Mouse (Mus musculus) fat pad, adult 2 months (tissue): ENCODE data around the gene Ppard.

Experiments used
- DNase-seq: peaks from one replicate; pipeline ENCODE4 v3.0.0-alpha.2; 2011; ENCODE audit warnings: low read depth, low spot score; ENCODE audit errors: extremely low read depth

Gene Ppard

DNA sequence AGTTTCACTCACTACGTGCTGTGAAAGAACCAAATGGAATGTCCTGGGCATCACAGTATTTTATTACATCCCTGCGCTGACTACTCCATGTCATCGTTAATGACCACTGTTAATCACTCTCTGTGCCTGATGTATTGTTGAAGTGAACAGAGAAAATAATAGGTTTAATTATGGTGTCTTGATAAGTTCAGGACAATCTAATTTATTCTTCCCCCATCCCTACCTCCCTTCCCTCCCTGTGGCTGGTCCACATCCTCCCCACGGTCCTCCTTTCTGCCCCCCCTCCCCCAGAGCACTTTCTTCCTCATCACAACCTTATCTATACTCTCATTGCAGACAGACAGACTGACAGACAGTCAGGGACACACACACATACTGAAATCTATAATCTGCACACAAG, 22.3 kb downstream of the Ppard start:
- no peak for DNase-seq

DNA sequence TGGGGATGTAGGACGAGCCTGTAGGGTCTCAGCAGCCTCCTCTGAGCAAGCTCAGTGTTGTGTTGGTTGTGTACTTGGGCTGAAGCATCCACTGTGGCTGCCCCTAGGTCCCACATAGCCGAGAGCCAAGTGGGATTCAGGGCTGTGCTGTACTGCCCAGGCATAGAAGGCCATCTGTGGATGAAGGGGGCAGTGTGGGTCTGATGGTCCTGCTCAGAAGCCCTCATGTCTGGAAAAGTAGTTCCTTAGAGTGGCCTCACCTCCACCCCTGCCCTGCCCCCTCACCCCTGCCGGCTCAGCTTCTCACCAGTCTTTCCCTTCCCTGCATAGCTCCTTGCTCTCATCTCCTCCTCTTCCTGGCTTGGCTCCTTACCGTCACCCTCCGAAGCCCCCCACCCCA, 23.2 kb downstream of the Ppard start:
- no peak for DNase-seq

DNA sequence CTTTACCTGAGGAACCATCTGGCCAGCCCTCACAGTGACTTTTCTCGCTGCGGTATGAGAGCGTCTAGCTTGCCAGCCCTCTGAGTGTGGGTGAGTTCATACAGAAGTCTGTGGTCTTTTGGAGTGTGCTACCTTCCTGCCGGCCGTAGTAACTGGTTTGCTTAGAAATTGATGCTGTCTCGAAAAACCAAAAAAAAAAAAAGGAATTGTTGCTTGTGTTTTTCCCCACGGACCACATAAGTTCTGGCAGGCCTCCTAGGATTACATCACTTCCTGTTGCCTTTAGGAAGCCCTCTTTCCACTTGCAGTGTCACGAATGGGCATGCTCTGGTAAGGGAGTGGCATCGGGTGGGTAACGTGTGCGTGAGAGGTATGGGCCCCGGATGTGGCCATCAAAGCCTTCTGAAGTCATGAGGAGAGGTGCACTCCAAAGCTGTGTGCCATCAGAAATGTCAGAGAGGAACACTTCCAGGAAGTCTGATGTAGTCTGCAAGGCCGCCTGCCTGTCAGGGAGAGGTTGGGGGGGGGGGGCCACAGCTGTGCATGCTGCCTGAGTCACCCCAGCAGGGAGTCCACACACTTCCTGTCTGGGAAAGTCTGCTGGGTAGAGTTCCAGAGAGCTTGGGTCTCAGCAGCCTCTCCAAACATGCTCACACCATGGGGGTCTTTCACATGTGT, 24.3 kb downstream of the Ppard start:
- no peak for DNase-seq

DNA sequence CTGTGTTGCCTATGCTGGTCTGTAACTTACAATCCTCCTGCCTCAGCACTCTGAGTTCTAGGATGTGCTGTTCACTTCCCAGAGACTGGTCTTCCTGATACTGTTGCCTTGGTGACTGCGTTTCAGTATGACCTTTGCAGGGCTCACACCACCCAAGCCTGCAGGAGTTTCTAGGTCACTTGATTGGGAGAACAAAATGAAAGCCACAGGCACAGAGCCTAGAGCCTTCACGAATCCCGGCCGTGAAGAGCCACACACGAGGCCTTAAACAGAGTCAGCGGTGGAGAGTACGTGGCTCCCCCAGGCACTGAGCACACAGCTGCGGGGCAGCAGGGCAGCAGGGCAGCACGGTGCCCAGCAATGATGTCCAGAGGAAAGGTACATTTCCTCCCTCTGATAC, 25.8 kb downstream of the Ppard start:
- DNase-seq, result no peak

DNA sequence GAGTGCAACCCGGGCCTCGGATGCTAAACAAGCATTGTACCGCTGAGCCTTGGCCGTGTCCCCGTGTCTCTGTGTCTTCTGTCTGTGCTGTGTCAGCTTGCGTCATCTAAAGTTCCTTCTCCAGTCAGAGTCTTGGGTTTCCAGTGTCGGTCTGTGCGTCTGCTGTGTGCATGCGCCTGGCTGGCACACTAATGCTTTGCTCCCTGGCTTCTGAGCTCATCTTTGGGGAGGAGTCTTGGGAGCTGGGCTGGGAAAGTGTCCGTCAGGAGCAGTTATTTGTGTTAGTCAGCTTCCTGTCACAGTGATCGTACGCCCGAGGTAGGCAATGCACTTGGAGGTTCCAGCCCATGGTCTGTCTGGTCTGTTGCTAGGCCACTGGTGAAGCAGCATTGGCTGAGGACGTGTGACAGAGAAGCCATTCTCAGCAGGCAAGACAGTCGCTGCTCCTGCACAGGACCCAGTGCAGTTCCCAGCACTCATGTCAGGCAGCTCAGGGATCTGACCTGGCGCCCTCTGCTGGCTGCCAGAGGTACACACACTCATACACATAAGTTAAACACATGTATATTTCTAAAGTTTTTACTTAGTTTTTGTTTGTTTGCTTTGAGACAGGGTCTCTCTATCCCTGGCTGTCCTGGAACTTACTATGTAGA, 27.5 kb downstream of the Ppard start:
- no peak for DNase-seq

DNA sequence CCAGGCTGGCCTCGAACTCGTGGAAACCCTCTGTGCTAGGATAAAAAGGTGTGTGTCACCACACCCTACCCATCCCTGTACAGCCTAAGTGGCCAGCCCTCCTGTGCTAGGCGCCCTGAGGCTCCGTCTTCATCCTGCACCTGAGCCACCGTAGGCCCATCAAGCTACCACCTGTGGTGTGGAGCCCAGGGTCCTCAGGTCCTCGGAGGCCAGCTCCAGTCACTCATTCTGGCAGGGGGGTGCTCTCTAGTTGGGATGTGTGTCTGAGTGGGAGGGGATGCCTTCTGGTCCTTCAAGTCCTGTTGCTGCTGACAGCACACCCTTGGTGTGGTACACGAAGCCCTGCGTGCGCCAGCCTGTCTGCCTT, 28.0 kb downstream of the Ppard start:
- no peak for DNase-seq

DNA sequence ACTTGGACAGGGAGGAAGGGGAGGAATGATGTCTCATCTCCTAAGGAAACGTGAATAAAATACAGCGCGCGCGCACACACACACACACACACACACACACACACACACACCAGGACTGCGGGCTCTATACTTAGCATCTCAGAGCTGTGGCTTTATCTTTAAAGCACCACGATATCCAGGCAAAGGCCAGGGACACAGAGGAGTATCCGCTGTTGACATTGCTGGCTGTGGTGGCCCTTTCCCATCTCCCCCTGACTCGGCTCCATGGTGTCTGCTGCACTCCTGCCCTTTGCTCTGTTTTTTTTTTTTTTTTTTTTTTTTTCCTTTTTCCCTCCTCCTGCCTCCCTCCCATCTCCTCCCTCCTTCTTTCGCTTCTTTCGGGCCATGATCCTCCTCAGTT, 29.3 kb downstream of the Ppard start:
- DNase-seq, result no peak

DNA sequence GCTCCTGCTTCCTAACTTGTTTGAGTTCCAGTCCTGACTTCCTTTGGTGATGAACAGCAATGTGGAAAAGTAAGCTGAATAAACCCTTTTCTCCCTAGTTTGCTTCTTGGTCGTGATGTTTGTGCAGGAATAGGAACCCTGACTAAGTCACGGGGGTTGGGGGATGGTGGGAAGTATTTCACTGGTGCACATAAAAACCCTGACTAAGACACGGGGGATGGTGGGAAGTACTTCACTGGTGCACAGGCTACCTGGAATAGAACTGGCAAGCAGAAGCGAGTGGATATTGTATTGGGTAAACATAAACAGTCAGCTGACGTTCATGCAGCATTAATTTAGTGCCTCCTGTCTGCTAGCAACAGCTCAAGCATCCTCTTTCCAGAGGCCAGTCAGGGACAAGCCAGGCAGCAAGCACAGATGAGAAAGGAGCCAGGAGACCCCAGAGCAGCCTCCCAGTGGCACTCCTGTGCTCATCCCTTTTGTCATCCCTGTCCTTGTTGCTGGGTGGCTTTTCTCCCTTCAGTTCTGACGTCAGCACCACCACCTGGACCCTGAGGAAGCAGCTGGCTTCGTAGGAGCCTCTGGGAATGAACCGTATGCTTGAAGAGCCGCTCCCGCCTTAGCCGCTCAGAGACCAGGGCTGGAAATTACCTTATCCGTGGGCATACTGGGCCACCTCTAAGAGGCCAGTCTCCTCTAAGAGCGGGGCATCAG, 30.8 kb downstream of the Ppard start:
- DNase-seq, result no peak

DNA sequence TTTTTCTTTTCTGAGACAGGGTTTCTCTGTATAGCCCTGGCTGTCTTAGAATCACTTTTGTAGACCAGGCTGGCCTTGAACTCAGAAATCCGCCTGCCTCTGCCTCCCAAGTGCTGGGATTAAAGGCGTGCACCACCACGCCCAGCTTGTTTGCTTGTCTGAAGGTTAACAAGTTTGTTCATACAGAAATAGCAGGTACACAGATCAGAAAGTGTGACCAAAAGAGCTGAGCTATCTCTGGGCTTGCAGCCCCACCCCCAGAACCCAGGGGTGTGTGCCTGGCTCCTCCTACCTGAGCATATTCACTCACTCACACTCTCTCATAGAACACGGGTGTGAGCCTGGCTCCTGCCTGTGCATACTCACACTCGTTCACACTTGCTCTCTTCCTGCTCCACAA, 34.8 kb downstream of the Ppard start:
- DNase-seq, result no peak

DNA sequence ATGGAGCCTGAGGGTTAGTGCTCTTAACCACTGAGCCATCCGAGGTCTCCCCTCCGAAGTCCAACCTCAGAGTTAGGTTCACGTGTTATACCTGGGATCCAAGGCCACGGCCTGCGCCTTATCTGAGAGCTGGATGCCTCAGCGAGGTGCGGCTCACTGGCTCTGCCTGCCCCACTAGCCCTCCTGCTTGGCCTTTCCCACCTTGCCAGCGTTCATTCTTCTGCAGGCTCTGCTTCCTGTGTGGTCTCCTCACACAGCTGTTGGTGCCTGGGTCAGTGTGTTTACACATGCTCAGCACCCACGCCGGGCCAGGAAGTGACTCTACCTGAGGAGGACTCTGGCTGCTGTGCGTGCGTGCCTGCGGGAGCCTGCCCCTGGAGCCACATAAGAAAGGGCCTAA, 37.7 kb downstream of the Ppard start:
- no peak for DNase-seq

DNA sequence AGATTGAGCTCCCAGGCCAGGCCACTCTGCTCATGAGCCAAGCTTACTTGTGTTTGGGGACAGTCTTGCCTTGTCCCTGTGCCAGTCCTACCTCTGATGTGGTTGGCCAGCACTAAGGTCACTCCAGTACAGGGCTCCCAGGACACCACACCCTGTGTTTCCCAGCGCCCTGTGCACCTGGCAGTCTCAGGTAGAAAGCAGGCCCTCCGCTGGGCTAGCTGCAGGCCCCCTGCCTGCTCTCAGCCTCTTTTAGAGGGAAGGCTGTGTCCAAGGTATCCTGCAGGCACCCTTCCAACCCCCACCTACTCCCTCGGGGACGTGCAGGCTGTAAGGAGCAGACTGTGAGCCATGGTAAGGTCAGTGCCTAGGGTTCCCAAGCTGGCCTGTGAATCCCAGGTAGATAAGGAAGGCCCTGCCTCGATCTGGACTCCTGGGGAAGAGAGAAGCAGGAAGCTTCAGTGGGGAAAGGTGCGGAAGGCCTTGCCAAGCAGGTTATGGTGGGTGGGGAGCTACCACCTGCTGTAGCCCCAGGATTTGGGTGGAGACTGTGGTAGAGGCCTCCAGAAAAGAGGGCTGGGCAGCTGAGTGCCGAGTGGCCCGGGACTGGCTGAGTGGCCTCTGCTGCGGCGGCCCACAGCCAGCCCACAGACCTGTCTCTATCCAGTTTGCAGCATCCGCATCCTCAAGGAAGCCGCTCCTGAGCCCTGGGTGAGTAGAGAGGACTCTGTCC, 39.2 kb downstream of the Ppard start:
- no peak for DNase-seq

DNA sequence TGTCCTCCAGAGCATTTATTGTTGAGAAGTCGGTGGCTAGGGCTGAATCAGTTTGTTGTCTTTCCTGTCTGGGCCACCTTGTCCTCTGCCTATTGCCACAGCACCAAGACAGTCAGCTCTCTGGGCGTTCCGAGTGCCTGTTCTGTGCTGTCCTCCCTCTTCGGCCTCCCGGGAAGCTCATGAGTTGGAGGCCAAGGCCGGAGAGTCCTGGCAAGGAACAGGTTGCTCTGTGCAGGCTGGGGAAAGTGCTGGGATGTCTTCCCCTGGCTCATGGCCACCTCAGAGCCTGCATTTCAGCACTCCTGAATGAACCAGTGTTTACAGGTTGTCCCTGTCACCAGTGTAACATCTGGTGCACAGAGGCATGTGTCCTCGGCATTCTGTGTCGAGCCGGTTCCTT, 39.8 kb downstream of the Ppard start:
- DNase-seq, result no peak

DNA sequence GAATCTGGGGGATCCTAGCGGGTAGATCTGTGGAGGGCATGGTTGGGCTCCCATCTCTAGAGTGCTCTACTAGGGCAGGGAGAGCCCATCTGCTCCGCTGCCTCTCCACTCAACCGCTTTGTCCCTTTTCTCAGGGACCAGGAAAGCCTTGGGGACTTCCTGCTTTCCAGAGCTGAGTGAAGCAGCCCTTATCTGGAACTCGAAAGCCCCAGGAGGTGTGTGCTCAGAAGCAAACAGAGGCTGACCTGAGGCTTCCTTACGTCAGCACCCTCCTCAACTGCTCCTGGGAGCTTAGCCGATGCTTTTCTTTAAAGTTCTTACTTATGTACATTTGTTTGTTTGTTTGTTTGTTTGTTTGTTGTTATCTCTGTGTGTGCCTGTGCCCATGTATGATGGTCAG, 40.3 kb downstream of the Ppard start:
- DNase-seq, result no peak

DNA sequence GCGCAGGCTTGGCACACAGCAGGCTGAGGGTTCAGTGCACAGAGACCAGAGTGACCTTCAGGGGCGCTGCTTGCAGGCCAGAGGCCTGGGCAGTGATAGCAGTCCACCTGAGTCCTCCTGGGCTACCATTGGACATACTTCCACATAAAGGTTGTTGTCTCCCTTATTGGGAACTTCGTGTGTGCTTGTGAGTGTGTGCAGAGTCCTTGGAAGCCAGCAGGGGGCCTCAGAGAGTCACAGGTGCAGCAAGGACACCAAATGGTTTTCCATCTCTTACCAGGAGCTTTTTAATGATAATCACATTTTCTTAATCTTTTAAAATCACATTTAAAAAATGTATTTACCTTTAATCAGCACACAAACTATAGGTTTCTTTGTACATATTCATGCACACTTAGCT, 42.2 kb downstream of the Ppard start:
- DNase-seq, result no peak

DNA sequence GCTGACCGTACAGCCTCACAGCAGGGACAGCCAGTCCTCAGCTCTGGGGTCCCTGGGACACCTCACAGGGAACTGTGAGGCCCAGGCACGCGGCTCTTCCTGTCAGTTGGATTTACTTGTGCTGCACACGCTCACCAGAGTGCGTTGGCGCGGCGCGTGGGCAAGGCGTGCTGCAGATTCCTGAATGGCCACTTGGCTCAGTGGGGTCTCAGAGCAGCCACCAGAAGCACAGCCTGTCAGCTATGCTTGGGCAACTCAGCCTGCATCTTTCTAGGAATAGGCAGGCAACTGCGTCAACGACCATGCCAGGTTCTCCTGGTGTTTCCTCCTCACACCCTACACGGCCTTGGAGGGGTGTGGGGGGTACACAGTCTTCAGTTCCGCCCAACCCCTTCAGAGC, 44.7 kb downstream of the Ppard start:
- no peak for DNase-seq

DNA sequence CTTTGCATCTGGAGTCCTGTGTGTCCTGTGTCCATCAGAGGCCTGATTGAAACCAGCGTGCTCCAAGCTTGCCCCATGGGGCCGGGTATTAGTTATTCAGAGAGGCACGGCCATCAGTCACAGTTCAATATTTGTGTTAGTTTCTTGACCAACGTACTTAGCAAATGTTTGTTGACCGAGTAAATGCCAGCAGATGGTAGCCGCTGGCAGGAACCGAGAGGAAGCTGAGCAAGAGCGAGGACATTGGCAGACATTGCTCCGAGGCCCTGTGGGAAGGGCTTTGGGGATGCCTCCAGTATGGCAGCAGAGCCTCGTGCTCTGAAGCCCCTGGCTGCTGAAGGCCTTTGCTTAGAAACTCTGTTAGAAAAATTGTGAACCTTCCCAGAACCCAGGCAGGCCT, 45.2 kb downstream of the Ppard start:
- no peak for DNase-seq

DNA sequence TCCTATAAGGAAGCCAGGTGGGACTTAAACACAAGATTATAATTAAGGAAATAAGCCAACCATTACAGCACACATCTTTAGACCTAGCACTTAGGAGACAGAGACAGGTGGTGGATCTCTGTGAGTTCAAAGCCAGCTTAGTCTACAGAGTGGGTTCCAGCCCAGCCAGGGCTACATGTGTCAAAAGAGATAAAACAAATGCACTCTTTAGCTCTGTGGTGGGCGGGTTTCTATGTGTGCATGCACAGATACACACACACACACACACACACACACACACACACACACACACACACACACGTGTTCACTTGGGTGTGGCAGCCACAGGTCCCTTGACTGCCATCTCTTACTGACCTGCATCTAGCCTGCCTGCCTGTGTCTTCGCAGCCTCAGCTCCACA, 45.7 kb downstream of the Ppard start:
- no peak for DNase-seq

DNA sequence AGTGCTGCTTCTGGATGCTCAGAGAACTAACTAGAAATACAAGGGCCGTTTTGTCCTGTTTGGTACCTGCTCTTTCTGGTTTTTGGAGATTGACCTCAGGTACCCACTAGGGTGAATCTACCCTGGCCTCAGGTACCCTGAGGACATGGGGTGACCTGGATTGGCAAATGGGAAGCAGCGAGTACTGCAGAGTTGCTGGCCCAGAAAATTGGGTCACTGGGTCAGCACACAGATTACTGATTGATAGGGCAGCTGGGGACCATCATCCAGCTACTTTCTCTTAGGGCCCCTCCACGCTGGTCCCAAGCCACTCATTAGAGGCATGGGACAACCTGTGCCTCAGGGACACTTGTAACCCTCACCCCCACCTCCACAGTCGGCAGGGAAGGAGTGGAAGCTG, 46.7 kb downstream of the Ppard start:
- DNase-seq, result no peak

DNA sequence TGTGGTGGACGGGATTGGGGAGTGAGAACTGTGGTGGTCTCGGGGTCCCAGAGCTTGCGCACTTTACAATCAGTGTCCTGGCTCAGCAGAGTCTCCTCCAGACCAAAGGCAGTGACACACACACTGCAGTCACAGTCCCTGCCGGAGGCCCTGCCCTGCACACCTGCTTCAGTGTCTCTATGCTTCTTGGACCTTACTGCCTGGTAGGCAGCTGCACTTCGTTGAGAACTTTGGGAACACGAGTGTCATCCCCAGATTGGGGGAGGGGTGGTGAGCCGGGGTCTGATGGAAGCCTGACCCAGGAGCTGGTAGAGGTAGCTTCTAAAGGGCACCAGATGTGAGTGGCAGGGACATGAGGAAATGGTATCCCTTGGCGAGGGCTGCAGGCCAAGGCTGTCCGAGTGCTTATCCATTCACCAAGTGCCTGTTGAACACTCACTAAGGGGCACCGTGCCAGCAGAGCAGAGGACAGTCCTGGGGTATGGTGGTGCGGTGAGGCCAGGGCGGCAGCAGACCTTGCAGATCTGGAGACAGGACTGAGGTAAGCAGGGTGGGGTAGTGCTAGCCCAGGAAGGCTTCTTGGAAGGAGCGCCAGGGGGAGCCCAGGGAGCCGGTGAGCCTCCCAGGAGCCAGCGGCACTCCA, 47.4 kb downstream of the Ppard start:
- no peak for DNase-seq

DNA sequence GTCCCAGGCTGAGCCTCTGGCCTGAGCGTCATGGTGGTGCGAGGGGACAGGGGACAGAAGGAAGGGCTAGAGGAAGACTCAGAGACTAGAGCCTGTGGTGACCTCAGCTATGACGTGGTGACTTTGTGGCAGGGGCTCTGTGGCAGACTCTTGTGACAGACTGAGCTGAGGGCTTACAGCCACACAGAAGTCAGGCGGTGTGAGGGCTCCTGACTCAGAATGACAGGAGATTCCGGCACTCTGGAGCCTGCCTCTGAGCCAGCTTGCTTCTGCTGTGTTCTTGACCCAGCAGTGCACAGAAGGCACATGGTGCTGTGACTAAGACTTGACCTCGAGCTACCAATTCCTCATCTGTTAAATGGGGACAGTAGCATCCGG, 47.9 kb downstream of the Ppard start:
- no peak for DNase-seq

DNA sequence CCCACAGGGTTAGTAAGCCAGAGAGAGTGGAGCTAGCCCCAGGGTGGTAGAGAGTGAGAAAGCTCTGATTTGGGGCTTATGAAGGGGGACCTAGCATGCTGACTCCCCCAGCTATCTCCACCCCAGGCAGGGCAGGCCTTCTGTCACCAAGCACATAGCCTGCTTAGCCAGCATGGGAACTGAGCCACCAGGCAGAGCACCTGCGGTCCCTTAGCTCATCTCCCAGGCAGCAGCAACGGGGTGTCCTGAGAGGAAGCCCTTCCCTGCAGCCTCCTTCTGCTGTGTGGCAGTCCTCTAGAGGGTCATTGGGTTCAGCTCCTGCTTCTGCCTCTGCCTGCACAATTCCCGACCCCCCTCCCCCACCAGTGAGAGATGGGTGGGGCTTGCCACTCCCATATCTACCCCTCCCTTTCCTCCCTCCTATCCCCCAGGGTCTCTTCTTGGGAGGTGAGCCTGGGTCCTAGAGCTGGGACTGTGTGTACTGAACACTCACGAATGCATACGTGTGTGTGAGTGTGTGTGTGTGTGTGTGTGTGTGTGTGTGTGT, 48.4 kb downstream of the Ppard start:
- DNase-seq, result no peak
